Mouse (Mus musculus): Measurements from ENCODE around the gene Dnm2.

DNA sequence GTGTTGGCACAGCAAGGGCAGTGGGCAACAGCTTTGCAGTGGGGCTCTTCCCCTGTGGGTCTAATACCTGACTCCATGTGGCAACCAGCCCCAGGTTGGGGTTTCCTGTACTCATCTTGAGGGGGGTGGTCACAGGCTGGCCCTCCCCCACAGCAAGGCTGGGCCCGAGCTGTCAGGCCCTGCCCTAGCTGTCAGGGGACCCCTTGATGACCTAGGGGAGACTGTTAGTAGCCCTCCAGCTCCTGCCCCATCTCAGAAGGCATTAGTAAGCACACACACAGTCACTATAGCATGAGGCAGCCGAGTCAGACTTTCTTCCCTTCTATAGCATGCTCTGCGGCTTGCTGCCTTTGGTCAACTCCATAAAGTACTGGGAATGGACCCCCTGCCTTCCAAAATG is 29.0 kb upstream of the Dnm2 start:
- TF ChIP-seq POLR2A (IDR thresholded peaks at IDR 0.05; ENCODE audit: borderline replicate concordance, insufficient read depth, low read length): no peak
- no peak for TF ChIP-seq CTCF (IDR thresholded peaks at IDR 0.05; ENCODE audit: borderline replicate concordance, insufficient read depth, low read depth, low read length)
